Mouse (Mus musculus): Measurements from ENCODE around the gene Inf2. TPM values are rescaled to one million over a fixed set of nuclear protein-coding genes. Genes with fewer than 3 reads are reported as not detected.

Gene Inf2
- total RNA-seq, 2 experiments from 2014 or later = 18.4 to 23.3 TPM

DNA sequence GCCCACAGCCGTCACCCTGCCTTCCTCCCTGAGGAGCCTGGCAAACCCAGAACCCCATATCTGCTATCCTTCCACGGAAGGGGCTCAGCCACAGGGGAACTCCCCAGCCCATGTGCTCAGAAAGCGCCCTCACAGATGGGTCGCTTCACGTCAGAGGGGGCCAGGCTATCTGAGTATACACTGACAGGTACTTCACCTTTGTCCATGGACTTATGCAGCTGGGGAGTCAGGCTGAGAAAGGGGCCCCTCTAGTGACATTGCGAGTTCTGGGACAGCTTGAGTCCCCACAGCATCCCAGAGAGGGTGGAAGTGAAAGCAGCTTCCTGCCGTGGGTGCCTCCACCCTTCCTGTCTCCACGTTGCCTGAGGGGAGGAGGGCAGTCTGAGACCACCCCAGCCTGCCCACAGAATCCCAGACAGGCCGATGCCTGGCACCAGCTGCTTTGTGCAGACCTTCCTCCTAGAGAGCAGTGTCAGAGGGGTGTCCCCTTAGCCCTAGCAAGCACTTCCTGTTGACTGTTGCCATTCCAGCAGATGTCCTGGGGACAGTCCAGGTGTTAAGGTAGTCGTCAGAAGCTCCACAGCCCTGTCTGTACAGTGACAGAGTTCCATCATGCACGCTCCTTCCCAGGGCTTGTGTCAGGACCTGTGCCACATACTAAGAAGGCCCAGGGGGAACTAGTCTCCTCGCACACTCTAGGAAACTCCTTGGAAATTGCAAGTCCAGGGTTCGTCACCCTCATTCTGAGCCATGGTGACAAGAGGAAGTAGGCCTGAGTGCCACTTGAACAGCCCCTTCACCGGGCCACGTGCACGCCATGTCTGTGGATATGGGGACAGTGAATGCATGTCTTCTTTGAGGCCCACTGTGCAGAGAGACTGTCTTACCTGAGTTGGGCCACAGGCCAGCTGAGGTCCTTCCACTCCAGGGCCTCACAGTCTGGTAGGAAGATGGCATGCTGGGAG lies 5.6 kb downstream of the Inf2 start:
- DNase-seq = no peak
- intact Hi-C loops (cut with DNase I) = no loop called here

GRCm38 (mm10) chr12:112594989-112595388 lies 6.4 kb downstream of the Inf2 start:
- intact Hi-C loops (cut with DNase I) = no loop called here
- no peak for DNase-seq

DNA sequence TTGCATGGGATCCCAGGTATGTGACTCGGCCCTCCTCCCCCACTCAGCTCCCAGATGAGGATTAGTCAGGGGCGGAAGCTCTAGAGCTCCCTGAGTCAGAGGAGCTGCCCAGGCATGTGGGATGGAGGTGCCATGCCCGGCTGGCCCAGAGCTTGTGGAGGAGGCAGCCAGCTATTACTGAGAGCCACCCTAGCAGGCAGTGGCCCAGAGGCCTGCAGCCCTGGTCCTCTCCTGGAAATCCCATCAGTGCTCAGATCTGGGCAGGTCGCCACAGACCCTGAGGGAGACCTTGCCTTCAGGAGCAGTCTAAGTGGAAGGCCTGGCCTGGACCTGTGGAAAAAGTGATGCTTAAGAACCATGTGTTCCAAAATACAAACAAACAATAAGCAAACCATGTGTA lies 7.0 kb downstream of the Inf2 start:
- intact Hi-C loops (cut with DNase I) = no loop called here
- peak; percentile 43 for DNase-seq

DNA sequence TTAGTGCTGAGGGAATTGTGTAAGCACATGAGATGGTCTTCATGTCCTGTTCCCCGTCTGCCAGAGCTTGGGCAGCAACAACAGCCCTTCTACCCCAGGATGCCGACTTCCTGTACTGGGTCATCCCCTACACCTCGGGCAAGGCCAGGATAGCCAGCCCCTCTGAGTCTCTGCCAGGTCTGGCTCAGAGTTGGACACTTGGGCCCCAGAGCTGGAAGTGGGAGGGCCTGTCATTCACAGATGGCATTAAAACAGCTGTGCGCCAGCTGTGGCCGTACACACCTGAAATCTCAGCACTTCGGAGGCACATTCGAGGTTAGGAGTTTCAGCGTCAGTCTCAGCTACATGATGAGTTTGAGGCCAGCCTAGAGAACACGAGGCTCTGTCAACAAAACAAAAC lies 7.9 kb downstream of the Inf2 start:
- intact Hi-C loops (cut with DNase I) = no loop called here
- DNase-seq = no peak

DNA sequence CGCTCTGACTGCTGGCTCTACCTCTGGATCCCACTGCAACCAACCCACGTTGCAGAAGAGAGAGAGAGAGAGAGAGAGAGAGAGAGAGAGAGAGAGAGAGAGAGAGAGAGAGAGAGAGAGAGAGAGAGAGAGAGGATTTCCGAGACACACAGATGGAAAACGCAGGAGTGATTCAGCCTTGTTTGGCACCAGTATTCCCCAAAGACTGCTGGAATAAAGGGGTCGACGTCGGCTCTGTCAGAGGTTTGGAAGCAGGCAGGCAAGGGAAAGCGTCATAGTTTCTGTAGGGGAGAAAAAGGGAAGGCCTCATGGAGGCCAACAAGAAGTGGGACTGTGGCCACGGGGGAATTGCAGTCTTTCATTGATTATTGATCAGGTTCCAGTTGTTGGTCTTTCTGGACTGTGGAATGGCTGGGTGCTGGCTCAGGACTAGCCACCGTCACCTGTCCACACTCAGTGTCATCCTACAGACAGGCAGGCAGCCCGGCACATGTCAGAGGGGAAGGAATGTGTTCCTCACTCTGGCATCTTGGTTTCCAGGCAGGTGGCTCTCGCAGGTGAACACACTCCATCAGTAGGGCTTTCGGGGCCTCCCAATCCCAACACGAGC lies 8.4 kb downstream of the Inf2 start:
- intact Hi-C loops (cut with DNase I) = no loop called here
- DNase-seq = no peak

GRCm38 (mm10) chr12:112597618-112598017 lies 9.0 kb downstream of the Inf2 start:
- intact Hi-C loops (cut with DNase I) = no loop called here
- peak; percentile 53 to 55 for DNase-seq

DNA sequence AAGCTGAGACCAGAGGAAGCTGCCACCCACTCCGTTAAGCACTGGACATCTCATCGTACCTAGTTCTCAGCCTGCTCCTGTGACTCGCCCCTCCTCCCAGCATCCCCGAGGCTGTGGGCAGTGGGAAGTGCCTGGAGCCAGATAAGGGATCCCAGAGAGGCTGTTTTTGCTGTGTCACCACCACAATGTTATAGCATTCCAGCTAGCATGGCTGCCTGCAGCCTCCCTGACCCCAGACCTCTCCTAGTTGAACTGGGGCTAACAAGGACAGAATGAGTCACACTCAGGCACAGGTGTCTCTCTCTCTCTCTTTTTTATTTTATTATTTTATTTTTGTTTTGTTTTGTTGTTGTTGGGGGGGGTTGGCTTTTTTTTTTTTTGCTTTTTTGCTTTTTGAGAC lies 10.6 kb downstream of the Inf2 start:
- intact Hi-C loops (cut with DNase I) = no loop called here

DNA sequence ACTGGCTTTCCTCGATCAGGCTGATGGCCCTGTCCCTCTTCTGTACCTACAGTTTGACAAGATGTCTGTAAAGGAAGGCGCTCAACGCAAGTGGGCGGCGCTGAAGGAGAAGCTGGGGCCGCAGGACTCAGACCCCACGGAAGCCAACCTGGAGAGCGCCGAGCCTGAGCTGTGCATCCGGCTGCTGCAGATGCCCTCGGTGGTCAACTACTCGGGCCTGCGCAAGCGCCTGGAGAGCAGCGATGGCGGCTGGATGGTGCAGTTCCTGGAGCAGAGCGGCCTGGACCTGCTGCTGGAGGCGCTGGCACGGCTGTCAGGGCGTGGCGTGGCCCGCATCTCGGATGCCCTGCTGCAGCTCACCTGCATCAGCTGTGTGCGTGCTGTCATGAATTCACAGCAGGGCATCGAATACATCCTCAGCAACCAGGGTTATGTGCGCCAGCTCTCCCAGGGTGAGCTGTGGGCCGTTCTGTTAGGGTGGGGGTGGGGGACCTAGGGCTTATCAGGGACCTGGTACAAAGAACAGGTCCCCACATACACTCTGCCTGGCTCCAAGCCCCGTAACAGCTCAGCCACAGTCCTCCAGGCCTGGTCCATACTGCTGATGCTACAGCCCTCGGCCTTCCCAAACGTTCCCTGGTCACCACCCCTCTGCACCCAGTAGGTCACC lies 11.5 kb downstream of the Inf2 start:
- DNase-seq = no peak
- intact Hi-C loops (cut with DNase I) = no loop called here

More for the DNA sequence above, 10.6 kb downstream of the Inf2 start:
- no peak for DNase-seq

GRCm38 (mm10) chr12:112604022-112604421 lies 15.4 kb downstream of the Inf2 start:
- intact Hi-C loops (cut with DNase I) = no loop called here
- no peak for DNase-seq

DNA sequence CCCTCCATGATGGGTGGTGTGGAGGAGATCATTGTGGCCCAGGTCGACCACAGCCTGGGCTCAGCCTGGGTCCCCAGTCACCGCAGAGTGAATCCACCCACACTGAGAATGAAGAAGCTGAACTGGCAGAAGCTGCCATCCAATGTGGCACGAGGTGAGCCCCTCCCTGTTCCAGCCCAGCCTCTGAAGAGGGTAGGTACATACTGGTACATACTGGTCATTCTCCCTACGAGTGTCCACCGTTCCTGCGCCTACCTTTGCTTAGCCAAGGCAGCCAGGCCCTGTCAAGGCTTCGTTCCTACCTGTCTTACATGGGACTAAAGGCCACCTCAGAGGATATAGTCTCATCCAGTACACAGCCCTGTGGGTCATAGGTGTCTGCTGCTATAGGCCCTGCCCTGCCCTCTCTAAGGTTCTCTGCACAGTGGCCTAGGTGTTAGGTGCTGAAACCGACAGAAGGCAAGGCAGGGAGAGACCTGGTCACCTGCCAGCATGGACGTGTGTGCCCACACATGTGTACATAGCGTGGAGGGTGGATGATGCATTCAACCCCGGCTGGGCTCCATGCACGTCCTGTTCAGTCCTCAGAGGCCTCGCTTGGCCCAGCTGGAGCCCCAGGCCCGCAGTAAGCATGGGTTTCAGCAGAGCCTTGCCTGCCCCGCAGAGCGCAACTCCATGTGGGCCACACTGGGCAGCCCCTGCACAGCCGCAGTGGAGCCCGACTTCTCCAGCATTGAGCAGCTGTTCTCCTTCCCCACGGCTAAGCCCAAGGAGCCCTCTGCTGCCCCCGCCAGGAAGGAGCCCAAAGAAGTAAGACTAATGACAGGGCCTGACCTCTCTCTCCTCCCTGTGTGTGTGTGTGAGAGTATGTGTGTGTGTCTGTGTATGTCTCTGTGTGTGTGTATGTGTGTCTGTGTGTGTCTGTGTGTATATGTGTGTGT lies 16.4 kb downstream of the Inf2 start:
- intact Hi-C loops (cut with DNase I) = loop anchor here (1.0 kb wide), 1 partner anchor 53 kb away; no protein-coding TSS in a partner anchor
- peak in 1 of 2 experiments; percentile 66 for DNase-seq

- intact Hi-C loops (cut with DNase I) = loop anchor here (1.0 kb wide), 1 partner anchor 53 kb away; no protein-coding TSS in a partner anchor
- DNase-seq = peak; percentile 86 to 90
These were observed 17.2 kb downstream of the Inf2 start for GRCm38 (mm10) chr12:112605766-112606165.

- intact Hi-C loops (cut with DNase I) = no loop called here
- DNase-seq = no peak
These were observed 18.4 kb downstream of the Inf2 start for GRCm38 (mm10) chr12:112606998-112607397.

DNA sequence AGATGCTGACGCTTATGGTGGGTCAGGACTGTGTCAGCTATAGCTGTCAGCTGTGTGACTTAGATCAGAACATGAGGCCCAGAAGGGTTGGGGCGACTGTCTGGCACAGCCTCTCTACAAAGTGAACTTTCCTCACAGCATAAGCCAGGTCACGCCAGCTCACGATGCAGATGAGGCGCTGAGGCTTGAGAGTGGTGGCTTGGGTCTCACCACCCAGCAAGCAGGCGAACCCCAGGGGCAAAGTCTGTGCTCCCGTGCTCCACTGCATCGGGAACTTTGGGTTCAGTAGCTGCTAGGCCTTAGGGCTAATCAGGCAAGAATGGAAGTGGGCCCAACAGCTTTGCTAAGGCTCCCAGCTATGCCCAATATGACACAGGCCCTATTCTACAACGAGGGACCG lies 20.4 kb downstream of the Inf2 start:
- intact Hi-C loops (cut with DNase I) = no loop called here
- no peak for DNase-seq

GRCm38 (mm10) chr12:112616668-112617067 lies 28.1 kb downstream of the Inf2 start:
- DNase-seq = no peak
- intact Hi-C loops (cut with DNase I) = loop anchor here (5.0 kb wide), 1 partner anchor 124 kb away; no protein-coding TSS in a partner anchor

GRCm38 (mm10) chr12:112617184-112617583 lies 28.6 kb downstream of the Inf2 start:
- peak in 1 of 2 experiments; percentile 38 for DNase-seq
- intact Hi-C loops (cut with DNase I) = loop anchor here (5.0 kb wide), 1 partner anchor 125 kb away; no protein-coding TSS in a partner anchor

GRCm38 (mm10) chr12:112617898-112618380 lies 29.4 kb downstream of the Inf2 start:
- peak; percentile 88 to 89 for DNase-seq
- intact Hi-C loops (cut with DNase I) = loop anchor here (5.0 kb wide), 1 partner anchor 126 kb away; no protein-coding TSS in a partner anchor

- peak; percentile 71 to 82 for DNase-seq
- intact Hi-C loops (cut with DNase I) = loop anchor here (5.0 kb wide), 1 partner anchor 127 kb away; no protein-coding TSS in a partner anchor
These were observed 30.5 kb downstream of the Inf2 start for GRCm38 (mm10) chr12:112618981-112619685.

GRCm38 (mm10) chr12:112619686-112620353 lies 31.2 kb downstream of the Inf2 start, which contains the start of gene Adssl1:
TSS of gene Adssl1 (plus strand) at chr12:112620045.
- intact Hi-C loops (cut with DNase I) = loop anchor here (5.0 kb wide), 1 partner anchor 128 kb away; no protein-coding TSS in a partner anchor
- peak; percentile 78 to 85 for DNase-seq
